Mouse (Mus musculus): ENCODE results near the gene Hmox2. TPM values are rescaled to one million over a fixed set of nuclear protein-coding genes. Genes with fewer than 3 reads are reported as not detected.
"Not testable (repeated sequence)": the region's sequence is repeated elsewhere in the genome, so short reads cannot be mapped to it uniquely, and the experiment has no call there.

The Hmox2 gene
- total RNA-seq (2022) = 10 to 100 TPM; 70.0 to 78.7 (median 75.8) TPM

GRCm38 (mm10) chr16:4725780-4726527 is at the start of gene Hmox2:
Hmox2 (plus strand) TSS chr16:4726361.
- peak; percentile 93 for DNase-seq (ENCODE audit: low spot score)

- no peak for DNase-seq (ENCODE audit: low spot score)
Observed at GRCm38 (mm10) chr16:4676836-4677235, 49.3 kb upstream of the Hmox2 start.

GRCm38 (mm10) chr16:4678080-4678479 is 48.1 kb upstream of the Hmox2 start:
- no peak for DNase-seq (ENCODE audit: low spot score)

GRCm38 (mm10) chr16:4679121-4680018 is 46.8 kb upstream of the Hmox2 start, which contains the start of gene Coro7:
Coro7 (minus strand) TSS chr16:4679777.
- DNase-seq (ENCODE audit: low spot score) = peak; percentile 89

GRCm38 (mm10) chr16:4680922-4681455 is 45.2 kb upstream of the Hmox2 start:
- not testable (repeated sequence) for DNase-seq (ENCODE audit: low spot score)

- DNase-seq (ENCODE audit: low spot score) = no peak
Observed at GRCm38 (mm10) chr16:4682628-4683179, 43.5 kb upstream of the Hmox2 start.

GRCm38 (mm10) chr16:4683193-4683580 is 43.0 kb upstream of the Hmox2 start:
- no peak for DNase-seq (ENCODE audit: low spot score)

- peak; percentile 94 for DNase-seq (ENCODE audit: low spot score)
Observed at GRCm38 (mm10) chr16:4683581-4684456, 42.3 kb upstream of the Hmox2 start.

GRCm38 (mm10) chr16:4684457-4684791 is 41.7 kb upstream of the Hmox2 start:
- no peak for DNase-seq (ENCODE audit: low spot score)

- DNase-seq (ENCODE audit: low spot score) = not testable (repeated sequence)
Observed at GRCm38 (mm10) chr16:4689371-4689770, 36.8 kb upstream of the Hmox2 start.

- no peak for DNase-seq (ENCODE audit: low spot score)
Observed at GRCm38 (mm10) chr16:4701211-4701610, 24.9 kb upstream of the Hmox2 start.

- no peak for DNase-seq (ENCODE audit: low spot score)
Observed at GRCm38 (mm10) chr16:4702646-4703045, 23.5 kb upstream of the Hmox2 start.

GRCm38 (mm10) chr16:4705541-4705940 is 20.6 kb upstream of the Hmox2 start:
- DNase-seq (ENCODE audit: low spot score) = no peak

GRCm38 (mm10) chr16:4711173-4711572 is 15.0 kb upstream of the Hmox2 start:
- DNase-seq (ENCODE audit: low spot score) = no peak

GRCm38 (mm10) chr16:4713861-4714710 is 12.1 kb upstream of the Hmox2 start:
- peak; percentile 55 for DNase-seq (ENCODE audit: low spot score)

GRCm38 (mm10) chr16:4717866-4718265 is 8.3 kb upstream of the Hmox2 start:
- DNase-seq (ENCODE audit: low spot score) = no peak

GRCm38 (mm10) chr16:4718753-4719518 is 7.2 kb upstream of the Hmox2 start, which contains the start of gene Nmral1:
Nmral1 (minus strand) TSS chr16:4719356.
- peak; percentile 55 for DNase-seq (ENCODE audit: low spot score)

GRCm38 (mm10) chr16:4722128-4722914 is 3.8 kb upstream of the Hmox2 start:
- no peak for DNase-seq (ENCODE audit: low spot score)

- DNase-seq (ENCODE audit: low spot score) = no peak
Observed at GRCm38 (mm10) chr16:4722915-4723209, 3.3 kb upstream of the Hmox2 start.
